Mouse (Mus musculus) midbrain, postnatal 0 days (tissue): Measurements from ENCODE around the gene Tsc22d3. TPM values are rescaled to one million over a fixed set of nuclear protein-coding genes. Genes with fewer than 3 reads are reported as not detected.

Source experiments
- ATAC-seq: fragments of 200-750 bp; cut with Nextera tagmentation; 2 replicates; pipeline ENCODE4 v1.8.0; 2017; ENCODE audit warnings: moderate number of reproducible peaks, mild to moderate bottlenecking, moderate TSS enrichment, moderate library complexity; ENCODE audit not compliant: low FRiP score
- DNase-seq: peaks from one replicate; pipeline ENCODE4 v3.0.0-alpha.2; 2015; ENCODE audit warnings: low spot score
- H3K27ac ChIP-seq: fragments of 300-500 bp; sonication (generic); 2 replicates; pipeline ENCODE4 v1.5.1; 2014; ENCODE audit warnings: low read depth, mild to moderate bottlenecking, low read length, mixed read lengths
- H3K27me3 ChIP-seq: fragments of 300-500 bp; sonication (generic); 2 replicates; pipeline ENCODE4 v1.6.1; 2014; ENCODE audit warnings: low read length, control low read depth, mixed read lengths; ENCODE audit not compliant: insufficient read depth
- H3K36me3 ChIP-seq: fragments of 300-500 bp; sonication (generic); 2 replicates; pipeline ENCODE4 v1.6.1; 2014; ENCODE audit warnings: low read length, control low read depth, mixed read lengths; ENCODE audit not compliant: insufficient read depth
- H3K4me1 ChIP-seq: fragments of 300-500 bp; sonication (generic); 2 replicates; pipeline ENCODE4 v1.6.1; 2014; ENCODE audit warnings: mild to moderate bottlenecking, control low read depth, antibody characterized with exemption, low read length, mixed read lengths; ENCODE audit not compliant: insufficient read depth
- H3K4me2 ChIP-seq: fragments of 300-500 bp; sonication (generic); 2 replicates; pipeline ENCODE4 v1.6.1; 2014; ENCODE audit warnings: low read depth, mild to moderate bottlenecking, low read length, mixed read lengths; ENCODE audit not compliant: poor library complexity, severe bottlenecking
- H3K4me3 ChIP-seq: fragments of 300-500 bp; sonication (generic); 2 replicates; pipeline ENCODE4 v1.5.1; 2014; ENCODE audit warnings: low read depth, mild to moderate bottlenecking, low read length, moderate library complexity
- H3K9ac ChIP-seq: fragments of 300-500 bp; sonication (generic); replicated peaks from 2 replicates; pipeline ENCODE4 v1.6.1; 2014; ENCODE audit warnings: mild to moderate bottlenecking, low read length, moderate library complexity, mixed read lengths; ENCODE audit not compliant: poor library complexity, severe bottlenecking
- H3K9me3 ChIP-seq: fragments of 300-500 bp; sonication (generic); 2 replicates; pipeline ENCODE4 v1.6.1; 2016; ENCODE audit warnings: low read length, control low read depth
- CTCF ChIP-seq: IDR thresholded peaks from 2 replicates; pipeline ENCODE4 v1.5.1; 2016; ENCODE audit warnings: antibody characterized with exemption, mild to moderate bottlenecking
- WGBS: fragments of 180-500 bp; shearing (Covaris S2); extraction: QIAGEN DNeasy Blood & Tissue Kit; methylation state at CpG from one replicate; pipeline ENCODE4 v1.1.7; 2014; 5-methylcytosine and 5-hydroxymethylcytosine counted together
- polyA plus RNA-seq: library from polyadenylated mRNA; unstranded; fragments of >200 nt; fragmentation: Nextera tagmentation; extraction: Ambion mirVana; gene quantifications from 2 replicates; pipeline ENCODE4 v1.2.1, GENCODE M21; 2015
- total RNA-seq: library from RNA; depleted of rRNA; stranded (reverse); fragments of >200 nt; gene quantifications from 2 replicates; pipeline ENCODE4 v1.2.3, GENCODE M21; 2014

Gene Tsc22d3
- total and polyA plus RNA-seq, 2 experiments from 2014 or later: 104 to 105 TPM

GRCm38 (mm10) chrX:140524231-140524630 is 76.2 kb downstream of the Tsc22d3 start:
- H3K4me3 ChIP-seq: no peak overlapping the region
- H3K4me1 ChIP-seq: no peaks in the 10 kb centered on the region
- H3K9me3 ChIP-seq: no peaks in the 10 kb centered on the region
- H3K27ac ChIP-seq: no peak overlapping the region
- no peaks in the 10 kb centered on the region for H3K36me3 ChIP-seq
- H3K4me2 ChIP-seq: no peak overlapping the region
- 94% methylated on average over 5 of the region's 5 CpGs for WGBS
- H3K27me3 ChIP-seq: peaks cover 5% of the 10 kb centered on the region; the same call in 1 of the 2 replicates
- DNase-seq (no peak), ATAC-seq (no peak)
- H3K9ac ChIP-seq: no peak overlapping the region
- no peak for TF ChIP-seq CTCF

GRCm38 (mm10) chrX:140522071-140522765 is 78.2 kb downstream of the Tsc22d3 start:
- Histone ChIP-seq H3K9ac (no peak overlapping the region), H3K9me3 (no peaks in the 10 kb centered on the region), H3K4me2 (no peak overlapping the region), H3K36me3 (no peaks in the 10 kb centered on the region), H3K4me3 (no peak overlapping the region), H3K27ac (no peak overlapping the region), H3K27me3 (peaks cover 7% of the 10 kb centered on the region; the same call in 1 of the 2 replicates), H3K4me1 (no peaks in the 10 kb centered on the region)
- WGBS: 76% methylated on average over 14 of the region's 14 CpGs
- no peak for ATAC-seq
- no peak for DNase-seq
- no peak for TF ChIP-seq CTCF

GRCm38 (mm10) chrX:140520146-140521102 is 80.0 kb downstream of the Tsc22d3 start:
- WGBS: 21% methylated on average over 25 of the region's 25 CpGs
- H3K9ac ChIP-seq: no peak overlapping the region
- H3K4me1 ChIP-seq: no peaks in the 10 kb centered on the region
- peak; percentile 87 for ATAC-seq
- DNase-seq: peak; percentile 69
- peak overlapping the region; percentile 40 for H3K4me2 ChIP-seq
- no peaks in the 10 kb centered on the region for H3K36me3 ChIP-seq
- H3K9me3 ChIP-seq: no peaks in the 10 kb centered on the region
- no peak overlapping the region for H3K27ac ChIP-seq
- peak overlapping the region; percentile 2; the same call in 1 of the 2 replicates for H3K4me3 ChIP-seq
- no peak for TF ChIP-seq CTCF
- peaks cover 7% of the 10 kb centered on the region; the same call in 1 of the 2 replicates for H3K27me3 ChIP-seq

- H3K27me3 ChIP-seq: peaks cover 7% of the 10 kb centered on the region; the same call in 1 of the 2 replicates
- H3K9ac ChIP-seq: no peak overlapping the region
- 82% methylated on average over 8 of the region's 8 CpGs for WGBS
- no peak for DNase-seq
- H3K4me3 ChIP-seq: no peak overlapping the region
- no peak for ATAC-seq
- no peak overlapping the region for H3K27ac ChIP-seq
- no peak overlapping the region for H3K4me2 ChIP-seq
- no peak for TF ChIP-seq CTCF
- no peaks in the 10 kb centered on the region for H3K4me1 ChIP-seq
- H3K9me3 ChIP-seq: no peaks in the 10 kb centered on the region
- H3K36me3 ChIP-seq: no peaks in the 10 kb centered on the region
Observed at GRCm38 (mm10) chrX:140518351-140518750, 82.1 kb downstream of the Tsc22d3 start.

GRCm38 (mm10) chrX:140513379-140513778 is 87.1 kb downstream of the Tsc22d3 start:
- 88% methylated on average over 2 of the region's 2 CpGs for WGBS

More at GRCm38 (mm10) chrX:140513379-140513778, 87.1 kb downstream of the Tsc22d3 start:
- Histone ChIP-seq H3K4me3 (no peak overlapping the region), H3K9ac (no peak overlapping the region), H3K4me2 (no peak overlapping the region), H3K9me3 (no peaks in the 10 kb centered on the region), H3K4me1 (no peaks in the 10 kb centered on the region), H3K27me3 (peaks cover 7% of the 10 kb centered on the region; the same call in 1 of the 2 replicates), H3K27ac (no peak overlapping the region), H3K36me3 (no peaks in the 10 kb centered on the region)
- no peak for DNase-seq
- no peak for ATAC-seq
- TF ChIP-seq CTCF: no peak
